Mouse (Mus musculus) brain, embryonic 14.5 days (tissue): ENCODE measurements around the gene Set.

Experiments used
- CTCF ChIP-seq: fragments of 200-500 bp; IDR thresholded peaks from 2 replicates; pipeline ENCODE4 v1.5.1; 2012; ENCODE audit warnings: inconsistent platforms, mild to moderate bottlenecking, moderate library complexity, borderline replicate concordance; ENCODE audit not compliant: insufficient read depth, insufficient read length; ENCODE audit errors: extremely low read depth
- POLR2A ChIP-seq: fragments of 200-500 bp; IDR thresholded peaks from 2 replicates; pipeline ENCODE4 v1.6.1; 2012; ENCODE audit warnings: mild to moderate bottlenecking, inconsistent platforms, borderline replicate concordance; ENCODE audit not compliant: poor library complexity, insufficient read depth, insufficient read length, severe bottlenecking; ENCODE audit errors: extremely low read depth

GRCm38 (mm10) chr2:30119641-30120051, 62.5 kb downstream of the Set start:
- no peak for TF ChIP-seq POLR2A
- no peak for TF ChIP-seq CTCF
